Mouse (Mus musculus) forebrain, postnatal 0 days (tissue): ENCODE results near the gene Aox3. TPM values are rescaled to one million over a fixed set of nuclear protein-coding genes. Genes with fewer than 3 reads are reported as not detected.
A peak's percentile ranks its signal among the peaks of the same experiment; 100 is the strongest.

Experiments used
- ATAC-seq: fragments of 200-750 bp; cut with Nextera tagmentation; 2 replicates; pipeline ENCODE4 v1.8.0; 2017; ENCODE audit warnings: mild to moderate bottlenecking, moderate library complexity
- DNase-seq: peaks from one replicate; pipeline ENCODE4 v3.0.0-alpha.2; 2015
- H3K27ac ChIP-seq: fragments of 300-500 bp; sonication (generic); 2 replicates; pipeline ENCODE4 v1.5.1; 2014; ENCODE audit warnings: low read depth, mild to moderate bottlenecking, antibody characterized with exemption, low read length, moderate library complexity, mixed read lengths
- H3K27me3 ChIP-seq: fragments of 300-500 bp; sonication (generic); 2 replicates; pipeline ENCODE4 v1.6.1; 2014; ENCODE audit warnings: mild to moderate bottlenecking, low read length, mixed read lengths; ENCODE audit not compliant: insufficient read depth
- H3K36me3 ChIP-seq: fragments of 300-500 bp; sonication (generic); 2 replicates; pipeline ENCODE4 v1.6.1; 2014; ENCODE audit warnings: mild to moderate bottlenecking, moderate library complexity; ENCODE audit not compliant: insufficient read depth
- H3K4me1 ChIP-seq: fragments of 300-500 bp; sonication (generic); 2 replicates; pipeline ENCODE4 v1.6.1; 2014; ENCODE audit warnings: antibody characterized with exemption; ENCODE audit not compliant: insufficient read depth
- H3K4me2 ChIP-seq: fragments of 300-500 bp; sonication (generic); 2 replicates; pipeline ENCODE4 v1.6.1; 2014; ENCODE audit warnings: low read depth, mild to moderate bottlenecking, moderate library complexity
- H3K4me3 ChIP-seq: fragments of 300-500 bp; sonication (generic); 2 replicates; pipeline ENCODE4 v1.5.1; 2014; ENCODE audit warnings: low read depth, low read length, mixed read lengths
- H3K9ac ChIP-seq: fragments of 300-500 bp; sonication (generic); 2 replicates; pipeline ENCODE4 v1.6.1; 2014; ENCODE audit warnings: mild to moderate bottlenecking
- H3K9me3 ChIP-seq: fragments of 300-500 bp; sonication (generic); 2 replicates; pipeline ENCODE4 v1.6.1; 2016; ENCODE audit warnings: low read length
- CTCF ChIP-seq: sonication (generic); IDR thresholded peaks from 2 replicates; pipeline ENCODE4 v1.5.1; 2016; ENCODE audit warnings: antibody characterized with exemption, control low read depth, low read depth
- WGBS: fragments of 180-500 bp; shearing (Covaris S2); extraction: QIAGEN DNeasy Blood & Tissue Kit; methylation state at CpG from one replicate; pipeline ENCODE4 v1.1.7; 2014; 5-methylcytosine and 5-hydroxymethylcytosine counted together
- polyA plus RNA-seq: library from polyadenylated mRNA; unstranded; fragments of >200 nt; fragmentation: Nextera tagmentation; extraction: Ambion mirVana; gene quantifications from 2 replicates; pipeline ENCODE4 v1.2.1, GENCODE M21; 2015
- total RNA-seq: library from RNA; depleted of rRNA; stranded (reverse); fragments of >200 nt; gene quantifications from 2 replicates; pipeline ENCODE4 v1.2.3, GENCODE M21; 2014

Gene Aox3
- total and polyA plus RNA-seq, 2 experiments from 2014 or later, result 0.33 to 0.90 TPM

- Histone ChIP-seq H3K27ac (no peak overlapping the region), H3K9me3 (no peaks in the 10 kb centered on the region), H3K36me3 (no peaks in the 10 kb centered on the region), H3K4me2 (no peak overlapping the region), H3K4me3 (no peak overlapping the region), H3K4me1 (no peaks in the 10 kb centered on the region), H3K27me3 (no peaks in the 10 kb centered on the region), H3K9ac (no peak overlapping the region)
- ATAC-seq (no peak), DNase-seq (no peak)
- WGBS, result 91% methylated on average over 5 of the region's 5 CpGs
- no peak for TF ChIP-seq CTCF
Measured at GRCm38 (mm10) chr1:58081356-58081755, 31.6 kb upstream of the Aox3 start.

DNA sequence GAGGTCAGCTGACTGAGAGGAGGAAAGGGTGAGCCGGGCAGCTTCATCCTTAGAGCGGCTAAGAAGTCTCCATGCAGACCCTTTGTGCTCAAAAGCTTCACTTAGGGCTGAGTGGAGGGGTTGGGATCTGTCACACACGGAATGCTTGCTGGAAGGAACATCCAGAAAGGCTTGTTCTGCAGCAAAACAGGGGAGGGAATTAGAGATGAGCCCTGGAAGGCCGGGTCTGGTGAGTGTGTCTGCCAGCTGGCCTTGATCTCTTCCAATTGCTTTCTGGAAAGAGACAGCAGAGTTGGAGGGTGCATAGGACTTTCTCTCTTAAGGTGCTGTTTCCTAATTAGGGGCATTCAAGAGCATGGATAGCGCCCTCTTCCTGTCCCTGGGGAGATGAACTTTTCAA lies 23.6 kb upstream of the Aox3 start:
- WGBS, result 51% methylated on average over 5 of the region's 5 CpGs

DNA sequence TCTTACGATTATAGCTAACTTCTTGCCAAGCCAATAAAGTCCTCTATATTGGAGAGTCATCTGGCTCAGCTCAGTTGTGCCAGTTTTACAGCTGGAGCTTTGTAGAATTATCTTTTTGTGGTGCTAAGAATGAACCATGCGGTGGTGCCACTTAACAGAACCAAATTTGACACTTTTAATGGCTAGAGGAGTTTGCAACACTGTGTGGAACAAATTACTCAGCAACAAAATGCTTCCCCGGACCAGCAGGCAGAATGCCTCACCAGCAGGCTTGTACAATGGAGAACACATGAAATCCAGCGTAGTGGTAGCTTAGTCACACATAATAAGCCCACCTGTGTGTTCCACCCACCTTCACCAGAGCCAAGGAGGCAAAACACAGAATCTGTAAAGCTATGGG lies 22.7 kb upstream of the Aox3 start:
- no peak overlapping the region for H3K27ac ChIP-seq
- no peaks in the 10 kb centered on the region for H3K36me3 ChIP-seq
- H3K4me2 ChIP-seq, result no peak overlapping the region
- H3K4me3 ChIP-seq, result no peak overlapping the region
- no peak for TF ChIP-seq CTCF
- H3K27me3 ChIP-seq, result no peaks in the 10 kb centered on the region
- no peak overlapping the region for H3K9ac ChIP-seq
- WGBS, result 79% methylated on average over 4 of the region's 4 CpGs
- H3K9me3 ChIP-seq, result no peaks in the 10 kb centered on the region
- DNase-seq (no peak), ATAC-seq (peak; percentile 20; the same call in 1 of the 2 replicates)
- no peaks in the 10 kb centered on the region for H3K4me1 ChIP-seq

More for the DNA sequence above, 23.6 kb upstream of the Aox3 start:
- H3K4me3 ChIP-seq, result no peak overlapping the region
- no peaks in the 10 kb centered on the region for H3K27me3 ChIP-seq
- no peak overlapping the region for H3K9ac ChIP-seq
- no peak overlapping the region for H3K27ac ChIP-seq
- DNase-seq, result no peak
- H3K4me1 ChIP-seq, result no peaks in the 10 kb centered on the region
- no peak for ATAC-seq
- H3K9me3 ChIP-seq, result no peaks in the 10 kb centered on the region
- no peak for TF ChIP-seq CTCF
- no peaks in the 10 kb centered on the region for H3K36me3 ChIP-seq
- no peak overlapping the region for H3K4me2 ChIP-seq

- Histone ChIP-seq H3K9ac (no peak overlapping the region), H3K4me3 (no peak overlapping the region), H3K4me2 (no peak overlapping the region), H3K9me3 (no peaks in the 10 kb centered on the region), H3K4me1 (no peaks in the 10 kb centered on the region), H3K27ac (no peak overlapping the region), H3K36me3 (no peaks in the 10 kb centered on the region), H3K27me3 (no peaks in the 10 kb centered on the region)
- no peak for ATAC-seq
- TF ChIP-seq CTCF, result no peak
- 75% methylated on average over 3 of the region's 3 CpGs for WGBS
- no peak for DNase-seq
Measured at GRCm38 (mm10) chr1:58091213-58091612, 21.7 kb upstream of the Aox3 start.

- no peaks in the 10 kb centered on the region for H3K27me3 ChIP-seq
- H3K9me3 ChIP-seq, result no peaks in the 10 kb centered on the region
- no peak for TF ChIP-seq CTCF
- no peak for DNase-seq
- no peak overlapping the region for H3K4me3 ChIP-seq
- WGBS, result 82% methylated on average over 2 of the region's 2 CpGs
- no peak overlapping the region for H3K27ac ChIP-seq
- H3K9ac ChIP-seq, result no peak overlapping the region
- H3K4me2 ChIP-seq, result no peak overlapping the region
- H3K36me3 ChIP-seq, result no peaks in the 10 kb centered on the region
- no peaks in the 10 kb centered on the region for H3K4me1 ChIP-seq
- no peak for ATAC-seq
Measured at GRCm38 (mm10) chr1:58091992-58092560, 20.9 kb upstream of the Aox3 start.

- Histone ChIP-seq H3K27ac (no peak overlapping the region), H3K4me2 (no peak overlapping the region), H3K27me3 (no peaks in the 10 kb centered on the region), H3K9me3 (no peaks in the 10 kb centered on the region), H3K4me1 (no peaks in the 10 kb centered on the region), H3K9ac (no peak overlapping the region), H3K4me3 (no peak overlapping the region), H3K36me3 (no peaks in the 10 kb centered on the region)
- 95% methylated on average over 6 of the region's 6 CpGs for WGBS
- no peak for TF ChIP-seq CTCF
- ATAC-seq (no peak), DNase-seq (no peak)
Measured at GRCm38 (mm10) chr1:58097338-58097737, 15.6 kb upstream of the Aox3 start.

DNA sequence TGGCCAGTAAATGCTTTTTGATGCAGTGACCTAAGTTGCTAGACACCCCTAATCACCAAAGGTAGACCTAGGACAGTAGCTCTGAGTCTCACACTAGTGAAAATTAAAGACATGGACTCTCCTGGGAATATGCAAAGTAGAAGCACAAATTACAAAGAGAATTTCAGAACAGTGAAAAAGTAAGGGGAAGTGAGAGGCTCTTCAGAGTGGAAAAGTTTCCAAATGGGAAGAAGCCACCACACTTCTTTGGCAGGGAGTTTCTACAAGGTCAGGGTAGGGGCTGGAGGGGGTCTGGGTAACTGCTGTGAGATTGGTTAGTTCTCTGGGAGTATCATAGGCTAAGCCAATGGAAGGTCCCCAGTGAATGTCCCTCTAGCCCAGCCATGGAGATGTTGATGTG lies 13.8 kb upstream of the Aox3 start:
- no peak for TF ChIP-seq CTCF

More for the DNA sequence above, 13.8 kb upstream of the Aox3 start:
- Histone ChIP-seq H3K9ac (no peak overlapping the region), H3K4me2 (no peak overlapping the region), H3K4me1 (no peaks in the 10 kb centered on the region), H3K27ac (no peak overlapping the region), H3K27me3 (no peaks in the 10 kb centered on the region), H3K9me3 (no peaks in the 10 kb centered on the region), H3K4me3 (no peak overlapping the region), H3K36me3 (no peaks in the 10 kb centered on the region)
- DNase-seq (no peak), ATAC-seq (no peak)
